In genomic region chr7:121601697-121602096, GRCm38 (mm10) we compare ENCODE assay signal across 11 mouse cellular contexts.
DNase-seq lines count a peak whose midpoint lies in the region; ATAC-seq lines count a peak whose summit lies in the region.
"Had no signal": no experiment of that assay in that cellular context is flagged by ENCODE, and none has a peak within 500 bp of the region (broad histone marks: within the 10 kb centered on the region; RNA-seq: fewer than 3 reads in every experiment).

No protein-coding gene starts in this region.

- H3K4me2 ChIP-seq in limb, embryonic 11.5 days (ENCODE audit: low read depth, severe bottlenecking): no peak overlapping the region
- H3K4me2 ChIP-seq: liver, embryonic 13.5 days; neural tube, embryonic 13.5 days had no signal

- ATAC-seq in limb, embryonic 11.5 days (ENCODE audit: insufficient number of reproducible peaks, low FRiP score, low TSS enrichment, low read depth): no peak
- ATAC-seq in CD4-positive, CD25-positive, alpha-beta regulatory T cell, adult 4 months: no peak
- ATAC-seq in granulocyte monocyte progenitor cell, adult 5-6 weeks (replicated peaks; ENCODE audit: poor library complexity, severe bottlenecking): no peak

- peak; percentile 12 for DNase-seq in gastrocnemius, postnatal 10 days
- DNase-seq in gastrocnemius, adult 8-10 months (ENCODE audit: low spot score in 2 of 2): no peak
- DNase-seq in lung, postnatal 10 days: peak; percentile 22
- no peak for DNase-seq in lung, adult 18-20 months
- DNase-seq in ZHBTc4 (ENCODE audit: low read depth, low spot score): peak; percentile 49
- peak; percentile 78 for DNase-seq in limb, embryonic 11.5 days (ENCODE audit: low spot score)
- DNase-seq: heart, adult 11 months; liver, embryonic 13.5 days had no signal

- no peaks in the 10 kb centered on the region for H3K36me3 ChIP-seq in limb, embryonic 11.5 days (ENCODE audit: control insufficient read depth, insufficient read depth, low read length)
- H3K36me3 ChIP-seq: liver, embryonic 13.5 days; neural tube, embryonic 13.5 days had no signal

- no peaks in the 10 kb centered on the region for H3K9me3 ChIP-seq in limb, embryonic 11.5 days (ENCODE audit: control insufficient read depth, low read length)
- H3K9me3 ChIP-seq: neural tube, embryonic 13.5 days had no signal

- H3K4me1 ChIP-seq in limb, embryonic 11.5 days (ENCODE audit: control insufficient read depth, insufficient read depth, low read length): no peaks in the 10 kb centered on the region
- H3K4me1 ChIP-seq: liver, embryonic 13.5 days; neural tube, embryonic 13.5 days had no signal

- no peaks in the 10 kb centered on the region for H3K27me3 ChIP-seq in limb, embryonic 11.5 days (ENCODE audit: control insufficient read depth, insufficient read depth, low read length)
- H3K27me3 ChIP-seq: liver, embryonic 13.5 days; neural tube, embryonic 13.5 days had no signal

- H3K4me3 ChIP-seq in limb, embryonic 11.5 days (ENCODE audit: low read depth, low read length): no peak overlapping the region
- H3K4me3 ChIP-seq: liver, embryonic 13.5 days; neural tube, embryonic 13.5 days had no signal

- no peak overlapping the region for H3K27ac ChIP-seq in limb, embryonic 11.5 days (replicated peaks; ENCODE audit: low read depth, low read length)
- H3K27ac ChIP-seq: liver, embryonic 13.5 days; neural tube, embryonic 13.5 days had no signal

- no peak overlapping the region for H3K9ac ChIP-seq in limb, embryonic 11.5 days (ENCODE audit: low read length)
- H3K9ac ChIP-seq: liver, embryonic 13.5 days; neural tube, embryonic 13.5 days had no signal

- 42% methylated on average over 4 of the region's 4 CpGs for WGBS in limb, embryonic 11.5 days

Comparison
In these comparisons a context has a peak if more than half of its experiments do, and no peak if none do; other contexts are left out.
1. DNase-seq: peak in gastrocnemius, postnatal 10 days (single experiment), lung, postnatal 10 days (single experiment), ZHBTc4 (single experiment) and limb, embryonic 11.5 days (single experiment); none in gastrocnemius, adult 8-10 months (0 of 2) and lung, adult 18-20 months (0 of 2).